Mouse (Mus musculus) fat pad, adult 2 months (tissue): ENCODE data around the gene Cecr2.

ENCODE experiments used
- DNase-seq: peaks from one replicate; pipeline ENCODE4 v3.0.0-alpha.2; 2011; ENCODE audit warnings: low read depth, low spot score; ENCODE audit errors: extremely low read depth

Cecr2 gene

DNA sequence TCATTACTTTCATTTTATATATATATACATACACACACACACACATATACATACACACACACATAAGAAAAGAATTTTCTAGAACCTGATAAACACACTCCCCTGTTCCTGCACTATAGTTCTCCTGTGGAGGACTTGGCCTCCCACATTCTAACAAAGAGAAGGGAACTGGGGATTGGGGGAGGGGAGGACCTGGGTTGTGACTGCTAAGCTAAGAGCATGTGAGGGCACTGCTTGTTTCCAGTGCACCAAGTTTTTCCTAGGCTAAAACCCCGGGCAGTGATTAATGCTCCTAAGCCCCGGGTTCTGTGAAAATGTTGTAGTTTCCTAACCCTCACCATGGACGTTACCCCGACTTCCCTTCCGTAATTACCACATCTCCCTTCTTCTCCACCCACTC lies 154.0 kb downstream of the Cecr2 start:
- DNase-seq: no peak
